Mouse (Mus musculus): ENCODE measurements around the gene Fam174b. TPM values are rescaled to one million over a fixed set of nuclear protein-coding genes. Genes with fewer than 3 reads are reported as not detected.

Gene Fam174b
- total and polyA plus RNA-seq, 3 experiments: 1.4 to 1.7 TPM; not detected in 1

DNA sequence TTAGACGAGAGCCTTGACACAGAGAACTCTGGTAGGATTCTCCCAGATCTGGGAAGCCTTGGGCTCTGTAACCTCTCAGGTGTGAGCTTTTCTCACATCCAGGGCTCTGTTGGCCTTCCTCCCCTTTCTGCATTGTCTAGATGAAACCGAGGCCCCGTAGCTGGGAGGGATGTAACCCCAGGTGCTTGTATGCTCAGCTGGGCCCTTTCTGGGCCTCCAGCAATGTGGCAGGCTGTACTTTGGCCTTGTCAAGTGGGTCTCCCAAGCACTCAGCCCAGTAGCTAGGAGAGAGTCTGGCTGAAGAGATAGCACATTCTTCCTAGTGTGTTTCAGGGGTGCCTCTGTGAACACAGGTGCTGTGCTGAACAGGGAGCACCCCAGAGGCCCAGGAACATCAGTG is 7.4 kb downstream of the Fam174b start:
- no peaks in the 10 kb centered on the region for H3K9me3 ChIP-seq (replicated peaks; ENCODE audit: insufficient read depth, low read length)
- H3K36me3 ChIP-seq (ENCODE audit: control insufficient read depth in 1 of 2, insufficient read depth in 2 of 2, low read length in 2 of 2): no peaks in the 10 kb centered on the region
- H3K4me1 ChIP-seq (ENCODE audit: control insufficient read depth in 1 of 2, insufficient read depth in 2 of 2, low read length in 2 of 2): no peaks in the 10 kb centered on the region
- H3K79me2 ChIP-seq (ENCODE audit: control insufficient read depth, insufficient read depth, low read length, poor library complexity): no peaks in the 10 kb centered on the region
- no peak overlapping the region for H3K27ac ChIP-seq (ENCODE audit: control insufficient read depth, low read depth, low read length)
- TF ChIP-seq USF1 (IDR thresholded peaks at IDR 0.05; ENCODE audit: low read depth, low read length): no peak
- no peak for DNase-seq (ENCODE audit: low read depth, low spot score)
- H3K9ac ChIP-seq (ENCODE audit: control insufficient read depth, low read depth, low read length, poor library complexity, severe bottlenecking): no peak overlapping the region
- no peaks in the 10 kb centered on the region; a peak in 1 of 4 replicates for H3K27me3 ChIP-seq (ENCODE audit: control insufficient read depth in 1 of 2, insufficient read depth in 2 of 2, low read length in 2 of 2)
- no peak overlapping the region for H3K4me3 ChIP-seq (ENCODE audit: control insufficient read depth in 1 of 2, insufficient read depth in 1 of 2, low read depth in 2 of 2, low read length in 2 of 2)

- Histone ChIP-seq H3K9ac (ENCODE audit: control insufficient read depth, low read depth, low read length, poor library complexity, severe bottlenecking) (no peak overlapping the region), H3K79me2 (ENCODE audit: control insufficient read depth, insufficient read depth, low read length, poor library complexity) (no peaks in the 10 kb centered on the region), H3K4me1 (ENCODE audit: control insufficient read depth in 1 of 2, insufficient read depth in 2 of 2, low read length in 2 of 2) (no peaks in the 10 kb centered on the region), H3K36me3 (ENCODE audit: control insufficient read depth in 1 of 2, insufficient read depth in 2 of 2, low read length in 2 of 2) (no peaks in the 10 kb centered on the region), H3K9me3 (replicated peaks; ENCODE audit: insufficient read depth, low read length) (no peaks in the 10 kb centered on the region), H3K27ac (ENCODE audit: control insufficient read depth, low read depth, low read length) (no peak overlapping the region), H3K4me3 (ENCODE audit: control insufficient read depth in 1 of 2, insufficient read depth in 1 of 2, low read depth in 2 of 2, low read length in 2 of 2) (no peak overlapping the region), H3K27me3 (ENCODE audit: control insufficient read depth in 1 of 2, insufficient read depth in 2 of 2, low read length in 2 of 2) (no peaks in the 10 kb centered on the region; a peak in 1 of 4 replicates)
- TF ChIP-seq UBTF (IDR thresholded peaks at IDR 0.05; ENCODE audit: borderline replicate concordance, insufficient read depth, low read depth, low read length) (no peak), SIN3A (IDR thresholded peaks at IDR 0.05; ENCODE audit: low read length) (no peak), ELF1 (IDR thresholded peaks at IDR 0.05; ENCODE audit: low read depth, low read length) (no peak), MYC (IDR thresholded peaks at IDR 0.05; ENCODE audit: low read depth, low read length) (no peak), EP300 (IDR thresholded peaks at IDR 0.05; ENCODE audit: low read depth in 1 of 2, low read length in 2 of 2) (no peak), MXI1 (IDR thresholded peaks at IDR 0.05; ENCODE audit: low read depth, low read length) (no peak), MAZ (IDR thresholded peaks at IDR 0.05; ENCODE audit: low read depth, low read length) (no peak)
- DNase-seq (ENCODE audit: low read depth, low spot score): no peak
Observed at GRCm38 (mm10) chr7:73748437-73749108, 8.5 kb downstream of the Fam174b start.

DNA sequence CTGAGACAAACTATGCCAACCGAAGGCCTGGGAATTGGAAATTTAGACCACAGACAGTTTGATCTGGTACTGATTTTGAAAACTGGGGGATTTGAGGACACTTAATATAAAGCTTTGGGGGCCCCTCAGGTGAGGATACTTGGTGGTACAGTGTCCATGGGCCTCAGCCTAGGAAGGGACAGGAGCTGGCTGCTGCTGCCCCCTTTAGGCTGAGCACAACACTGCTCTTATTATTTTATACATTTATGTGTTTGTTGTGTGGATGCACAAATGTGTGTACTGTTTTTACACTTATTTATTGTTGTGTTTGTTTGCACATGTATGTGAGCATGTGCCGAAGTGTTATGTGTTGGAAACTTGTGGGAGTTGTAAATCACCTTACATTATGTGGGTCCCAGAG is 9.2 kb downstream of the Fam174b start:
- no peak overlapping the region for H3K9ac ChIP-seq (ENCODE audit: control insufficient read depth, low read depth, low read length, poor library complexity, severe bottlenecking)
- no peaks in the 10 kb centered on the region for H3K4me1 ChIP-seq (ENCODE audit: control insufficient read depth in 1 of 2, insufficient read depth in 2 of 2, low read length in 2 of 2)
- H3K27ac ChIP-seq (ENCODE audit: control insufficient read depth, low read depth, low read length): no peak overlapping the region
- no peaks in the 10 kb centered on the region for H3K36me3 ChIP-seq (ENCODE audit: control insufficient read depth in 1 of 2, insufficient read depth in 2 of 2, low read length in 2 of 2)
- TF ChIP-seq POLR2A (IDR thresholded peaks at IDR 0.05; ENCODE audit: control insufficient read depth in 1 of 2, insufficient read depth in 1 of 2, low read depth in 1 of 2, low read length in 2 of 2, poor library complexity in 1 of 2) (no peak), KAT2A (conservative IDR thresholded peaks at IDR 0.05; ENCODE audit: low read depth, low read length) (no peak), POLR2AphosphoS2 (IDR thresholded peaks at IDR 0.05; ENCODE audit: low read length) (no peak), CTCF (IDR thresholded peaks at IDR 0.05 in 2 of 3, conservative IDR thresholded peaks at IDR 0.05 in 1 of 3; ENCODE audit: control insufficient read depth in 1 of 3, insufficient read depth in 1 of 3, low read depth in 2 of 3, low read length in 3 of 3, poor library complexity in 1 of 3, severe bottlenecking in 1 of 3) (peak; percentile 10 to 44 (median 36); a peak in 4 of 6 replicates), RAD21 (IDR thresholded peaks at IDR 0.05; ENCODE audit: low read depth, low read length) (peak; percentile 16)
- no peaks in the 10 kb centered on the region for H3K79me2 ChIP-seq (ENCODE audit: control insufficient read depth, insufficient read depth, low read length, poor library complexity)
- no peaks in the 10 kb centered on the region for H3K9me3 ChIP-seq (replicated peaks; ENCODE audit: insufficient read depth, low read length)
- DNase-seq (ENCODE audit: low read depth, low spot score): no peak
- H3K27me3 ChIP-seq (ENCODE audit: control insufficient read depth in 1 of 2, insufficient read depth in 2 of 2, low read length in 2 of 2): no peaks in the 10 kb centered on the region; a peak in 1 of 4 replicates
- no peak overlapping the region for H3K4me3 ChIP-seq (ENCODE audit: control insufficient read depth in 1 of 2, insufficient read depth in 1 of 2, low read depth in 2 of 2, low read length in 2 of 2)
